Mouse (Mus musculus): Measurements from ENCODE around the gene Zfr.

DNA sequence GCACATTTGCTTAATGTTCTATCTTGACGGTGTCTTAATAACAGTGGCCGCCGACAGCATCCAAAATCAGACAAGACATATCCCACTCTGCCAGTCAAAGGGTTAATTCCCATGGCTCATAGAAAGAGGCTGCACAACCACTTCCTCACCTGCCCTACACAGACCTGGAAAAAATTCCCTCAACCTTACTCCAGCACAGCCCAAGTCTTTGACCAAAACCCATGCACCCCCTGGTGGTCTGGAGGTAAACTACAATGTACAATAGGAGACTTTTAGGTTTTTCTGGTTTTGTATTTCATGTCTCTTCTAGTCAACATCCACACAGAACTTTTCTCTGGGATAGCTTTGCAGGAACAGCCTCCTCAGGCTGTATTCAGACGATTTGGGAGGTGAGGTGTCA is 32.8 kb upstream of the Zfr start:
- TF ChIP-seq EP300 (IDR thresholded peaks at IDR 0.05; ENCODE audit: low read length) (no peak), TCF12 (IDR thresholded peaks at IDR 0.05; ENCODE audit: low read depth, low read length) (no peak)
